Mouse (Mus musculus) heart, adult 9 months (tissue): Measurements from ENCODE around the gene Mybph.

Source experiments
- DNase-seq, 2 experiments: peaks; one replicate each; pipeline ENCODE4 v3.0.0; 2022; ENCODE audit warnings: low spot score in 2 of 2

The Mybph gene

DNA sequence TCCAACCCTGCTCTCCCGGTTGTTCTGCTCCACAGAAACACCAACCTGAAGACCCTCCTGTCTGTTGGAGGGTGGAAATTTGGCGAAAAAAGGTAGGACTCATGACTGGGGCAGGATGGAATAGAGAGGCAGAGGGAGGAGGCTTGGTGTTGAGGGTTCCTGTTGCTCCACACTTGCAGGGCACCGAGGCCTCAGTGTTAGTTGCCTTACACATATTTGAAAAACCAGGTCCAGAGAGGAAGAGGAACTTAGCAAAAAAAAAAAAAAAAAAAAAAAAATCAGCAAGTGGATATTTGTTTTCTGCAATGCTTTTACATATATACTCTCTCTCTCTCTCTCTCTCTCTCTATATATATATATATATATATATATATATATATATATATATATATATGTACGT, 9.2 kb upstream of the Mybph start:
- no peak for DNase-seq

DNA sequence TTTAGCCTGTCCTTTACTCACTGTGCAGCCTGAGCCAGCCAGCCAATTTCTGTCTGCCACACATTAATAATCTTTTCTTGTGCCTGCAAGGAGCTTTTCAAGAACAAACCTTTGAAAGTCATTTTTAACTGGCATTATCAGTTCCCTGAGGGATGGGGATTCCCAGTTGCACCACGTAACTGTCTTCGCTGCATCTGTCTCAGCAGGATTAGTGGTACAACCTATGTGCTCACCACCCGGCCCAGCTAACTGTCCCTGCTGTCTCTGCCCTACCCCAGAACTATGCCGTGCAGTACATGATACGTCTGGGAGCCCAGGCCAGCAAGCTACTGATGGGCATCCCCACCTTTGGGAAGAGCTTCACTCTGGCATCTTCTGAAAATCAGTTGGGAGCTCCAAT, 5.0 kb upstream of the Mybph start:
- no peak for DNase-seq

DNA sequence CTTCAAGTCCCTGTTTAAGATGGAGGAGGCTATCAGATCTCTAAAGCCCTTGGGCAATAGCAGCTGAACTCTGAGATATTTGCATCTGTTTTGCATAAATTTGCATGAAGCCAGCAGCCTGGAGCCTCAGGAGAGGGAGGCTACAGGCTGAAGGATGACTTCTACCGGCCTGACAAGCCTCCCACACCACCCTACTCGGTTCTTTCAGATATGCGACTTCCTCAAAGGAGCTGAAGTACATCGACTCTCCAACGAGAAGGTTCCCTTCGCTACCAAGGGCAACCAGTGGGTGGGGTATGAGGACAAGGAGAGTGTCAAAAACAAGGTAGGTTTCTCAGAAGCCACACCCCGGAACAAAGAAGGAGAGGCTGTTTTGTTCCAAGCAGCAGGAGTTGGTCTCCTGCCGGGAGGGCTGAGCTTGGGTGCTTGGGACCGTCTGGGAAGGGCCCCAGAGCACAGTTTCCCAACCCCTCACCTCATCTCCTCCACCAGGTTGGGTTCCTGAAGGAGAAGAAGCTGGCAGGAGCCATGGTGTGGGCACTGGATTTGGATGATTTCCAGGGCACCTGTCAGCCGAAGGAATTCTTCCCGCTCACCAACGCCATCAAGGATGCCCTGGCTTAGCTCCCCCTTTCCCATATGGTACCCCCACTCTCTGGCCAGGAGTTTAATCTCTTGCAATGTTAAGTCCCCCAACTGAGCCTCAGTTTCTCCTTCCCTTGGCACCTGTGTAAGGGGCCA, 4.1 kb upstream of the Mybph start:
- DNase-seq, result no peak

DNA sequence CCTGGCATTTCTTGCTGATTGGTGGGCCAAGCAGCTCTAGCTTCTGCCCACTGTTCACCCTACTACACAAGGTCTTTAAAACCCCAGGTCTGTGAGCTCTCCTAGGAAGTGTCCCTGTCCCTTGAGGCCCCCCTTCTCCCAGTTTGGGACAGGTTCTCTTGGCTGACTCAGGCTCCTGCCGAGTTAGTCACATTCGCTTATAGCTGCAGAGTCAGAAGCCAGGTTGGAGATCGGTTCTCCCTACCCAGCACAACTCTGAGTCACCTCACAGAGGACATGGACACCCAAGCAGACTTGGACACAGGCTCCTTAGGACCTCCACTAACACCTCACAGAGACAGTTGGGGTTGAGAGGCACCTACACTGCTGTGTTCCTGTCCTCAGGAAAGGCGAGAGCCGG, 2.1 kb upstream of the Mybph start:
- no peak for DNase-seq

DNA sequence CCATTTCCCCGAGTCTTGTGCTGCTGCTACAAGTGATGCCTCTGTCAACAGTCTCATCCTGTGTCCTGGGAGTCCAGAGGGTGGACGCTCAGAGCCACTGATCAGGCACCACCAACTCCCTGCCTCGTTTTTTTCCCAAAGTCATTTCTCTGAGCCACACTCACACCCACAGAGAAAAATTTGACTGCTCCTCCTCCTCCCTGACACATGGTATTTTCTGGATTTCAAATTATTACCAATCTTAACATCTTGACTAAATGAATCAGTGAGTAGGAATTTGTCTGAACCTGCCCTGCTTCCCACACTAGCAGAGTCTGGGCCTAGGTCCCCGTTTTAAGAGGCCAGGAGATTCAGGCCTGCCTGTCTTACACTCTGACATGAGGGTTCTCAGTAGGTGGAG, 1.2 kb upstream of the Mybph start:
- no peak for DNase-seq

DNA sequence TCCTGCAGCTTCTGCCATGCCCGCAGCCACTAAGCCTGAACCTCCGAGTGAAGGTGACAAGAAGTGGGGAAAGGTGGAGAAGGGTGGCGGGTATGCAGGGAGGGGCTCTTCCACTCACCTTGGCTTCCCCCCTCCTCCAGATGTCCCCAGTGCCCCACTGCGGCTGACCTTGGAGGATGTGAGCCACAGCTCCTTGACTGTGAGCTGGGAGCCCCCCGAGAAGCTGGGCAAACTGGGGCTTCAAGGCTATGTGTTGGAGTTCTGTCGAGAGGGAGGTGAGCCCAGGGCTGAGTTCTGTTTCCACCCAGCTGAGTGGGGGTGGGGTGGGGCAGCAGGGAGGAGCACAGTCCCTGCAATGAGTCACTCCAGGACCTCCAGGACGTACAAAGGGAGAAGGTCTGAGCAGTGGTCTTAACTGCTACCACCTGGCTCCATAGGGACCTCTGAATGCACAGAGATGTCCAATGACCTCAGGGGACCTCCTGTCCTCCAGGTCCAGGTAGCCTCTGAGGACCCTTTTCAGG, 488 bp downstream of the Mybph start:
- no peak for DNase-seq

DNA sequence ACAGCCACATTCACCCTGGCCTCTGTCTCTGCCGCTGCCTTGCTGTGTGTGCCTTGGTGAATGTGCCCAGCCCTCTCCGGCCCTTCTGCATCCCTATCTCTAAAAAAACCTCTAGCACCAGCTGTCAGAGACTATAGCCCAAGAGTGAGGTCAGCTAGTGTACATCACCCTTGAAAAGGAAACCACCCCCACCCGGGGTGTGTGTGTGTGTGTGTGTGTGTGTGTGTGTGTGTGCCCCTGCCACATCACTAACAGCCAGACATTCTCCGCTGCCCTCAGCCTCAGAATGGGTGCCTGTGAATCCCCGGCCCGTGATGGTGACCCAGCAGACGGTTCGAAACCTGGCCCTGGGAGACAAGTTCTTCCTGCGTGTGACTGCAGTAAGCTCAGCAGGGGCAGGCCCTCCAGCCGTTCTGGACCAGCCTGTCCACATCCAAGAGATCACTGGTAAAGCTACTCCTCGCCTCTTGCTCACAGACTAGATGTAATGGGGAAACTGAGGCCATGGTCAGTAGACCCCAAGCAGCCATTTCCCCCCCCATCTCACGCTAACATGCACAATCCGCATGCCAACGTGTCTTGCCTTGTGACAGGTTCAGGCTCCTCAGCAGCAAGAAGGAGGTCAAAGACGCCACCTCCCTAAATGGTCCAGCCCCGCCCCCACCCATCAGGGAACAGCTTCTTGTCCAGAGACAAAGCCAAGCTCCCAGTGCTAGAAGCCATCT, 1.2 kb downstream of the Mybph start:
- DNase-seq, result no peak

DNA sequence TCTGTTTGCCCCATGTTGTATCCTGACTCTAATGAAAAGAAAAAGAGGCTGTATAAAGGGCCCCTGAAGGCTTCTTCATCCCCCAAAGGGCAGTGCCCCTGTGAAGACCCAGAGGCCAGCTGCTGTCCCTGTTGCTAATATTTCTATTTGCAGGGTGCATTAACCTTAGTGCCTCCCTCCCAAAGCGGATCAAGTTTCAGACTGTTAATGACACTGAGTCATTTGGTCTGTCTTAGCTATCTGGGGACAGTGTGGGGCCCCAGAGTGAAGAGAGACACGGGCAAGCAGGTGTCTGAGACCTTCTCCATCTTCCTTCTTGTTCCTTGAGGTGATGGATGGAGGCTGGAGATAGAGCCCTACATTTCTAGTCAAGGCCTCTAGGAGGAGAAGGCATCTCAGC, 1.9 kb downstream of the Mybph start:
- no peak for DNase-seq

DNA sequence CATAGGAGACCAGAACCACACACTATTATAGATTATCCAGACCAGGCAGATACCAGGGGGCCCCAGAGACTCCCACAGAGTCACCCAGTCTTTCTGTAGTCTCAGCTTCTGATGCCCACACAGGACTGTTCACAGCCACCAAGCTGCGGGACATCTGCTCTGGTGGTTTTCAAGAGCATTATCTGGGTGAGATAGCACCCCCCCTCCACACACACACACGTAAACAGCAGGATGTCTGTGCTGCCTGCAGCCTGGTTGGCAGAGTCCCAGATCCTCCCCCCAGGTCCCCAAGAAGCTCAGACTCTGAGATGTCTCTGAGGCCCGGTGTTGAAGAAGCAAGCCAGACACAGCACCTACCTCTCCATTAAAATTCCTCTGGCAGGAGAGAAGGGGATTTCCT, 2.3 kb downstream of the Mybph start:
- no peak for DNase-seq

DNA sequence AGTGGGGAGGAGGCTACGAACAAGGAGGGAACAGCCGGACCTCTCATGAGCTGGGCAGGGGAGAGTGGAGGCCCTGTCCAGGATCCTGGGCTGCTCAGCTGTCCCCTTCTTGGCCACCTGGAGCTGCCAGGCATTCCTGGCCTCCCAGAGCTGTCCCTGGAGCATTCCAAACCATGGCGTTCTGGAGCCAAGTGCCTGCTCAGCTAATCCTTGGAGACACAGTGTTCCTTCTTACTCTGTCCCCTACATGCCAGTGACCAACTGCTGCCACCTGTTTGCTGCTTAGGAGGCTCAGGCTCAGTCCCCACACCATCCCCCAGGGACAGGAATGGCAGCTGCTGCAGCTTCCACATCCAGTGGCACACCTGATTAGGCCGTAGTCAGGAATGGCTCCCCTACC, 2.7 kb downstream of the Mybph start:
- DNase-seq, result peak; percentile 16 to 18

DNA sequence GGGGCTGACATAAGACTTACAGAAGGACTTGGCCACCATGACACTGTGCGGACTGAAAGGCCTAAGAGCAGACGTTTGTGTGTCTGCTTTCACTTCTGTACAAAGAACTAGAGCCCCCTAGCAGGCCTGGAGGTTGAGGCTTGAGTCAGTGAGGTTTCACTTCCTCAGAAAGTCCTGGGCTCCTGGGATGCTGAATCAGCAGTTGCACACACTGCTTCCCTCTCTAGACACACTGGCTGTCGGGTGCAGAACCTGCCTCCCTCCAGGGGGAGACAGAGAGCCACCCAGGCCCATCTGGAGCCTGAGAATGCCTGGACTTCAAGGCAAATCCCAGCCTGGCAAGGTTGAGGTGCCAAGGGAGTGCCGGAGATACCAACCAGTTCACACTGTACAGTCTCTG, 3.1 kb downstream of the Mybph start:
- peak; percentile 77 to 78 for DNase-seq

DNA sequence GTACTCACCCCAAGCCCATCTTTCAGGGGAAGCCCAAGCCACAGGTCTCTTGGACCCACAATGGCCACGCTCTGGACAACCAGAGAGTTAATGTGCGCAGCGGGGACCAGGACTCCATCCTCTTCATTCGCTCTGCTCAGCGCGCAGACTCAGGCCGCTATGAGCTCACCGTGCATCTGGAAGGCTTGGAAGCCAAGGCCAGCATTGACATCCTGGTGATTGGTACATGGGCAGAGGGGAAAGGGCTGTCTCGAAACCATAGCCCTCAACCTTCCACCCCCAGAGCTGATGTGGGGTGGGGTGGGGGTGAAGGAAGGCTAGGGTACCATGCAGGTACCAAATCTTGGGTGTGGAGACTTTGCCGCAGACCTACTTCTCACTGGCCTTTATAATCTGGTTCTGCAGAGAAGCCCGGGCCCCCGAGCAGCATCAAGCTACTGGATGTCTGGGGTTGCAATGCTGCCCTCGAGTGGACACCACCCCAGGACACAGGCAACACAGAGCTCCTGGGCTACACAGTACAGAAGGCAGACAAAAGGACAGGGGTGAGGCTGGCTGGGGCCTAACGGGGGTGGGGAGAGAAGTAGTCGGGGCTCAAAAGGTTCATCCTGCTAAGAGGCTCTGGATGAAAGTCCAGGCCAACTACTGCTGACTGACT, 4.2 kb downstream of the Mybph start:
- DNase-seq, result no peak

DNA sequence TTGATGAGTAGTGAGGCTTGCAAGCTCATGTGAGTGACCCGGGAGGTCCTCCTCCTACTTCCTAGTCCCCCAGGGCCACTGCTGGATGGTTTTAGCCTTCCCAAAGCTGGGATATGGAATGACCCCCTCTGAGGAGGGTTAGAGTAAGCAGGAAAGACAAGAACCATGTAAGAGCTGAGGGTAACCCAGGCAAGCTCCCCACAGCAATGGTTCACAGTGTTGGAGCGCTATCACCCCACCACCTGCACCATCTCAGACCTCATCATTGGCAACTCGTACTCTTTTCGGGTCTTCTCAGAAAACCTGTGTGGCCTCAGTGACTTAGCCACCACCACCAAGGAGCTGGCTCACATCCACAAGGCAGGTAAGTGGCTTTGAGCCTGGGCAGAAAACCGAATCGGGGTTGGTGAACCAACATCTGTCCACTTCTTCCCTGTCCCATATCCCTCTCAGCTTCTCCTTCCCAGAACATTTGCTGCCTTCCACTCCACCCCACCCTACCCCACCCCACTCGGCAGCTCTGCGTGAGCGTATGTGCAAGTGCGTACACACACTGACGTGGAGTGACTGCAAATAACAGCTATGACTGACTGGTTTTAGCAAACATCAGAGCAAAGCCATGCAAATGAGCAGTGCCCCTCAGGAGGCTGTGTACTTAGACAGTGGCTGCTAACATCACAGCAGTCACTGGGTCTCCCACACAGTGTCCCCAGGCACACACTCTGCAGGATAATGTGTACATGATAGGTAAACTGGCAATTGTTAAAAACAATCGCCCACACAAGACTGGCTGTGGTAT, 5.1 kb downstream of the Mybph start:
- DNase-seq, result no peak

DNA sequence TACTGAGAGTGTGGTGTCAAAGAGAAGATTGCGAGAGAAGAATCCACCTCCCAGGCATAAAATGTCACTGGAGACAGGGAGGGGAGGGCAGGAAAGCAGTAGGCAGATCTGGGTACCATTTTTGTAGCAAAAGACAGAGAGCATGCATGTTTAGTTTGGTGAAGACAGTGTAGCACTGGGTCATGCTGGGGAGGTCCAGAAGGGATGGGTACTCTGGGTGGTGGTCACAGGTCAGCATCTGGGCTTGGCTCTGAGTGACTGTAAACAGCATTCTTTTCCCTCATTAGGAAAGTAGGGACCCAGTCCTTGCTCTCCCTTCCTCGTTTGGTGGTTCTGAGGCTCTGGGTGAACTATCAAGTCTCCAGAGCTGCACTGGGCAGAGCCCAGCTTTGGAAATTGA, 7.2 kb downstream of the Mybph start:
- DNase-seq, result no peak

DNA sequence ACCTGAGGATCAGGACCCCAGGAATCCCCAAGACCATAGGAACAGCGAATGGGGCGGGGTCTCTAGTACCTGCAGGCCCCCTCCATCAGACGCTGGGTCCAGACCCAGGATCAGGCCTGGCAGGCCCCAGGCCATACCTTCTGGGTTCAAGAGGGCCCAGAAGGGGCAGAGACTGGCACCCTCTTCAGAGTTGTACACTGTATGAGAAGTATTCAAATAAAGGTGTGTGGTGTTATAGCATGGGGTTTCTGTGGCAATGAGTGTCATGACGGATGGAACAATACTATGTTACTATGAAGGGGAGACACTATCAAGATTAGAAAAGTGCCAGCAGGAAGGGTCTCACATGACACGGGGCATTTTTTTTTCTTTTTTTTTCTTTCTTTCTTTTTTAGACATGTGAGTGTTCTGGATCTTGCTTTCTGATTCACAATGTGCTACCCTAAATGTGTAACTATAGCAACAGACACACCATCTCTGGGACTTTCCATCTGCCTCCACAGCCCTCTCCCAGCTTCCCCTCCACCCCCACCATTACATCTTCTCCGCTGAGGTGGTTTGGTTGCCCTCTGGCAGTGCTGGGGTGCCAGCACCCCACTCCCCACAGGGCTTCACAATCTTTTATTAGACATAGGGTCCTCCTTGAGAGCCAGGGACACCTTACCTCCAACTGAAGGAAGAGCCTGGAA, 7.9 kb downstream of the Mybph start:
- DNase-seq, result no peak

DNA sequence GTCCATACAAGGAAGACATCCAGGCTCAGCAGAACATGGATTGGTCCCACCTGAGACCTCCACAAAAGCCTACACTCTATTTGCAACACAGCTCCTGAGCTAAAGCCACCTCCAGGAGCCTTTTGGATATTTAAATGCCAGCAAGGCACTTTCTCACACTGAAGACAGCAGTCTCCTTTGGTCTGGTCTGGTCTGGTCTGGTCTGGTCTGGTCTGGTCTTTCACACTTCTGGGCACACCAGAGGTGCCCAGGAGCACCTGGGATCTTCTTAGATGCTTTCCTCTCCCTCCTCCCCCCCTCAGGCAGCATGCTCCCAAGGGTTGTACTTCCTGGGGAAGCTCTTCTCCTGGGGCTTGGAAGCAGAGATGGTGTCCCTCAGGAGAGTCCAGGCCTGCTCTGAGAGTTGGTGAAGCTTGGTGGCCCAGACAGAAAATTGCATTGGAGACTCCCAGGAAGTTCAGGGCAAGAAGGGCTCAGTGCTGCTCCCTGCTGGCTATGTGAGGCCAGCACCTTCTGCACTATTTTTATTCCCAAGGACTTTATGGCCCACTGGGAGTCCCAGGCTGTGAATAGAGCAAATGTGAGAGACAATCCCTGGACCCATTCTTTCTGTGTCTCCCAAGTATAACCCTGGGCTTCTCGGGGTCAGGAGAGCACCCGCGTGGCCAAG, 8.6 kb downstream of the Mybph start:
- DNase-seq, result peak; percentile 27 to 35

DNA sequence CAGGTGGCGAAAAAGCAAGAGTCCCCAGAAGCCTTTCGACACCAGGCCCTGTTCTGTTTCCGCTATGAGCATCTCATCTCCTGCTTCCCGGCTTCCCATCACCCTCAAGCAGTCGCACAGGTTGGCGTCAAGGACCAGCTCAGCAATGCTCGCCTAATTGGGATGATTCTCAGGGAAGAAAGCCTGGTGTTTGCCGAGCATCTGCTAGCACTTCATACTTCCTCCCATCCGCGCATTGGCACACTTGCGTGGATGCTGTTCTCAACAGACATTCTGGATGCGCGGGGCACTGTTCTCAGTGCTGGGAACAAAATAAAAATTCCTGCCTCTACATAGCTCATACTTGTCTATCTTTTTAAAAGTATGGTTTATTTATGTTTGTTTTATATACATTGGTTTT, 11.0 kb downstream of the Mybph start:
- no peak for DNase-seq

DNA sequence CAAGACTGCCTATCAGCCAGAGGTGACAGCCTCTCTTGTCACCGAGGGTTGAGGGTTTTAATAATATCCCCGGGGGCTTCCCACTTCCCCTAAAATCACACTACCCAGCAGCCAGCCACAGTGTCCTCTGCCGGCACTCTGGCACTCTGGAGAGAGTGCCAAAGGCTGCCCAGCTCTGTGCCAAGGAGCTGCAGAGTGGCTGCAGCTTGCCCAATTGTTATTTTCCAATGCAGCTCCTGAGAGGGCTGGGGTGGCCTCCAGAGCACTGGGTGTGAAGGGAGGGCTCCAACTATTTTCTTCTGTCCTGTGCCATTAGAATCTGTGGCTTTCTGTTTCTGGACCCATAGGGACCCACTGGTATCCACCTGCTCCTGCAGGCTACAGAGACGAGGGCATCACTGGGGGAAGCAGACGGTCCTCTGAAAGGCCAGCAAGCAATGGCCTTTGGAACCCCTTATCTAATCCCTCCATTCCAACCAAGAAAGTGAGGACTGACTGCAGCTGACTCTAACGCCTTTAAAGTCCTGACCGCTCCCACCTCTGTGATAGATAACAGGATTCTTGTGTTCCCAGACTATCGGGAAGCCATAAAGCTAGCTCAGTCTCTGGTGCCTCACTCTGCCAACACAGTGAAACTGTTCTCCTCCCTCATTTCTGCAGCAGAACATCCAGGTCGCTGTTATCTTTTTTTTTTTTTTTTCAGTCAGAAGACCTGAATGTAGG, 12.2 kb downstream of the Mybph start:
- peak; percentile 35 to 43 for DNase-seq

DNA sequence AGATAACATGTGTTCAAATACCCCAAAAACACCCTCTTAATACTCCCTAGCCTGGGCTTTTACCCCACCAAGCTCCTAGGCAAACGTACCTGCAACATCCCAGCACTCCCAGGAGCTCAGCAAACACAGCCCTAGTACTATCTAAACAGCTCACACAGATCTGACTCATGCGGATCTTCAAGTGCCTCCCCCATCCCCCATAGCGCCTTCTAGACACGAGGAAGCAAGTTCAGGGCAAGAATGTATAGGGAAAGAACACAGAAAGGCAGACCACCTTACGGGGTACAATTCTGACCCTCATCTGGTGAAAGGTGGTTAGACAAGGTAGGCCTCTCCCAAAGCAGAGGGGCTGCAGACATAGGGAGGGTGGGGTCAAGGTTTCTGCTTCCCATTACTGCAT, 12.8 kb downstream of the Mybph start:
- no peak for DNase-seq

DNA sequence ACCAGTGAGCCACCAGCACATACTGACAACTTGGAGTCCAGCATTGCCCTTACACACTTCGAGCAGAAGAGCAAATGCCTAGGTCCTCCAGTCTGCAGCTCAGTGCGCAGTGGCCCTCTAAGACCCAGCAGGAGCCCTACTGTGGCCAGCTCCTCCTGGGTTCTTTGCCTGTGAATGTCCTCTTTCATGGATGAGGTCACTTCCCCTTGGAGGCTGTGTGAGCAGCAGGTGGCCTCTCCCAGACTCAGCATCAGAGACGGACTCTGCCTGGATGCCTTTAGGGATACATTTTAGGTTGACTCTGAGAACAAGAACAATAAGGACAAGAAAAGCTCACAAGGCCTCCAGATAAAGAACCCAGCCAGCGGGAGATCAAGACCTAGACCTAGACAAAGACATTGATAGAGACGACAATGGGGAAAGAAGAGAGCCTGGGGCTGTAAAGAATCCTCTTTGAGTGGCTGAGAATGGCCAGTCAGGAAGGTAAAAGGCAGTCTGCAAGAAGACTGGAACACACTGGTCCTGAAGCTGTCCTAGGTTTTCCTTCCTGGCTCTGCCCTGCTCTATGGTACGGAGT, 17.0 kb downstream of the Mybph start:
- DNase-seq, result no peak
